Mouse (Mus musculus): ENCODE data around the gene Foxo1. TPM values are rescaled to one million over a fixed set of nuclear protein-coding genes. Genes with fewer than 3 reads are reported as not detected.

Foxo1 gene
- polyA plus RNA-seq, 1 experiment from 2014 or later, result 3.7 TPM

GRCm38 (mm10) chr3:52390321-52390720 lies 122.2 kb downstream of the Foxo1 start:
- Histone ChIP-seq H3K4me2 (ENCODE audit: low read depth, low read length, severe bottlenecking) (no peak overlapping the region), H3K4me3 (ENCODE audit: low read depth, low read length) (no peak overlapping the region), H3K36me3 (ENCODE audit: control insufficient read depth, insufficient read depth, low read length) (no peaks in the 10 kb centered on the region), H3K9me3 (ENCODE audit: control insufficient read depth, low read length) (no peaks in the 10 kb centered on the region), H3K9ac (ENCODE audit: low read length) (no peak overlapping the region), H3K27ac (ENCODE audit: low read depth, low read length) (no peak overlapping the region), H3K4me1 (replicated peaks; ENCODE audit: control insufficient read depth, insufficient read depth, low read length) (no peaks in the 10 kb centered on the region), H3K27me3 (ENCODE audit: control insufficient read depth, insufficient read depth, low read length) (no peaks in the 10 kb centered on the region)
- WGBS, result 93% methylated on average over 7 of the region's 7 CpGs
- ATAC-seq (replicated peaks; ENCODE audit: low FRiP score) (no peak), DNase-seq (ENCODE audit: low spot score) (no peak)

GRCm38 (mm10) chr3:52390766-52391665 lies 122.9 kb downstream of the Foxo1 start:
- no peaks in the 10 kb centered on the region for H3K27me3 ChIP-seq (ENCODE audit: control insufficient read depth, insufficient read depth, low read length)
- ATAC-seq (replicated peaks; ENCODE audit: low FRiP score) (no peak), DNase-seq (ENCODE audit: low spot score) (no peak)
- H3K4me2 ChIP-seq (ENCODE audit: low read depth, low read length, severe bottlenecking), result no peak overlapping the region
- no peaks in the 10 kb centered on the region for H3K4me1 ChIP-seq (replicated peaks; ENCODE audit: control insufficient read depth, insufficient read depth, low read length)
- no peaks in the 10 kb centered on the region for H3K36me3 ChIP-seq (ENCODE audit: control insufficient read depth, insufficient read depth, low read length)
- WGBS, result 86% methylated on average over 17 of the region's 17 CpGs
- H3K27ac ChIP-seq (ENCODE audit: low read depth, low read length), result no peak overlapping the region
- no peak overlapping the region for H3K9ac ChIP-seq (ENCODE audit: low read length)
- no peak overlapping the region for H3K4me3 ChIP-seq (ENCODE audit: low read depth, low read length)
- H3K9me3 ChIP-seq (ENCODE audit: control insufficient read depth, low read length), result no peaks in the 10 kb centered on the region

GRCm38 (mm10) chr3:52391897-52392296 lies 123.8 kb downstream of the Foxo1 start:
- ATAC-seq (replicated peaks; ENCODE audit: low FRiP score) (no peak), DNase-seq (ENCODE audit: low spot score) (no peak)
- no peak overlapping the region for H3K27ac ChIP-seq (ENCODE audit: low read depth, low read length)
- no peaks in the 10 kb centered on the region for H3K27me3 ChIP-seq (ENCODE audit: control insufficient read depth, insufficient read depth, low read length)
- no peaks in the 10 kb centered on the region for H3K36me3 ChIP-seq (ENCODE audit: control insufficient read depth, insufficient read depth, low read length)
- no peak overlapping the region for H3K4me3 ChIP-seq (ENCODE audit: low read depth, low read length)
- H3K4me1 ChIP-seq (replicated peaks; ENCODE audit: control insufficient read depth, insufficient read depth, low read length), result no peaks in the 10 kb centered on the region
- H3K9me3 ChIP-seq (ENCODE audit: control insufficient read depth, low read length), result no peaks in the 10 kb centered on the region
- no peak overlapping the region for H3K4me2 ChIP-seq (ENCODE audit: low read depth, low read length, severe bottlenecking)
- H3K9ac ChIP-seq (ENCODE audit: low read length), result no peak overlapping the region
- 83% methylated on average over 6 of the region's 6 CpGs for WGBS

GRCm38 (mm10) chr3:52392521-52392920 lies 124.4 kb downstream of the Foxo1 start:
- H3K36me3 ChIP-seq (ENCODE audit: control insufficient read depth, insufficient read depth, low read length), result no peaks in the 10 kb centered on the region
- ATAC-seq (replicated peaks; ENCODE audit: low FRiP score) (no peak), DNase-seq (ENCODE audit: low spot score) (no peak)
- 83% methylated on average over 2 of the region's 2 CpGs for WGBS
- no peak overlapping the region for H3K27ac ChIP-seq (ENCODE audit: low read depth, low read length)
- no peaks in the 10 kb centered on the region for H3K27me3 ChIP-seq (ENCODE audit: control insufficient read depth, insufficient read depth, low read length)
- no peaks in the 10 kb centered on the region for H3K9me3 ChIP-seq (ENCODE audit: control insufficient read depth, low read length)
- H3K4me1 ChIP-seq (replicated peaks; ENCODE audit: control insufficient read depth, insufficient read depth, low read length), result no peaks in the 10 kb centered on the region
- H3K4me2 ChIP-seq (ENCODE audit: low read depth, low read length, severe bottlenecking), result no peak overlapping the region
- H3K9ac ChIP-seq (ENCODE audit: low read length), result no peak overlapping the region
- no peak overlapping the region for H3K4me3 ChIP-seq (ENCODE audit: low read depth, low read length)

GRCm38 (mm10) chr3:52393171-52393570 lies 125.0 kb downstream of the Foxo1 start:
- ATAC-seq (replicated peaks; ENCODE audit: low FRiP score), result no peak
- Histone ChIP-seq H3K4me3 (ENCODE audit: low read depth, low read length) (no peak overlapping the region), H3K4me1 (replicated peaks; ENCODE audit: control insufficient read depth, insufficient read depth, low read length) (no peaks in the 10 kb centered on the region), H3K36me3 (ENCODE audit: control insufficient read depth, insufficient read depth, low read length) (no peaks in the 10 kb centered on the region), H3K27ac (ENCODE audit: low read depth, low read length) (no peak overlapping the region), H3K27me3 (ENCODE audit: control insufficient read depth, insufficient read depth, low read length) (no peaks in the 10 kb centered on the region), H3K9me3 (ENCODE audit: control insufficient read depth, low read length) (no peaks in the 10 kb centered on the region), H3K9ac (ENCODE audit: low read length) (no peak overlapping the region), H3K4me2 (ENCODE audit: low read depth, low read length, severe bottlenecking) (no peak overlapping the region)
- no peak for DNase-seq (ENCODE audit: low spot score)
- WGBS, result 82% methylated on average over 10 of the region's 10 CpGs

- DNase-seq (ENCODE audit: low spot score), result no peak
- H3K36me3 ChIP-seq (ENCODE audit: control insufficient read depth, insufficient read depth, low read length), result no peaks in the 10 kb centered on the region
Measured at GRCm38 (mm10) chr3:52396121-52396731, 128.1 kb downstream of the Foxo1 start.

GRCm38 (mm10) chr3:52396951-52397615 lies 128.9 kb downstream of the Foxo1 start:
- Histone ChIP-seq H3K9ac (ENCODE audit: low read length) (no peak overlapping the region), H3K4me2 (ENCODE audit: low read depth, low read length, severe bottlenecking) (no peak overlapping the region), H3K9me3 (ENCODE audit: control insufficient read depth, low read length) (no peaks in the 10 kb centered on the region), H3K4me3 (ENCODE audit: low read depth, low read length) (no peak overlapping the region), H3K36me3 (ENCODE audit: control insufficient read depth, insufficient read depth, low read length) (no peaks in the 10 kb centered on the region), H3K4me1 (replicated peaks; ENCODE audit: control insufficient read depth, insufficient read depth, low read length) (peaks cover 10% of the 10 kb centered on the region), H3K27ac (ENCODE audit: low read depth, low read length) (no peak overlapping the region), H3K27me3 (ENCODE audit: control insufficient read depth, insufficient read depth, low read length) (no peaks in the 10 kb centered on the region)
- DNase-seq (ENCODE audit: low spot score), result no peak
- WGBS, result 79% methylated on average over 10 of the region's 10 CpGs
- no peak for ATAC-seq (replicated peaks; ENCODE audit: low FRiP score)

More at GRCm38 (mm10) chr3:52396121-52396731, 128.1 kb downstream of the Foxo1 start:
- no peak overlapping the region for H3K4me2 ChIP-seq (ENCODE audit: low read depth, low read length, severe bottlenecking)
- no peaks in the 10 kb centered on the region for H3K27me3 ChIP-seq (ENCODE audit: control insufficient read depth, insufficient read depth, low read length)
- H3K9me3 ChIP-seq (ENCODE audit: control insufficient read depth, low read length), result no peaks in the 10 kb centered on the region
- no peak overlapping the region for H3K9ac ChIP-seq (ENCODE audit: low read length)
- 89% methylated on average over 13 of the region's 13 CpGs for WGBS
- no peak overlapping the region for H3K27ac ChIP-seq (ENCODE audit: low read depth, low read length)
- no peak overlapping the region for H3K4me3 ChIP-seq (ENCODE audit: low read depth, low read length)
- no peak for ATAC-seq (replicated peaks; ENCODE audit: low FRiP score)
- peaks cover 7% of the 10 kb centered on the region for H3K4me1 ChIP-seq (replicated peaks; ENCODE audit: control insufficient read depth, insufficient read depth, low read length)

GRCm38 (mm10) chr3:52397961-52398360 lies 129.8 kb downstream of the Foxo1 start:
- DNase-seq (ENCODE audit: low spot score), result no peak
- no peaks in the 10 kb centered on the region for H3K9me3 ChIP-seq (ENCODE audit: control insufficient read depth, low read length)
- WGBS, result 80% methylated on average over 8 of the region's 8 CpGs
- no peak overlapping the region for H3K9ac ChIP-seq (ENCODE audit: low read length)
- H3K4me1 ChIP-seq (replicated peaks; ENCODE audit: control insufficient read depth, insufficient read depth, low read length), result peaks cover 10% of the 10 kb centered on the region
- no peak overlapping the region for H3K4me3 ChIP-seq (ENCODE audit: low read depth, low read length)
- H3K27ac ChIP-seq (ENCODE audit: low read depth, low read length), result no peak overlapping the region
- no peaks in the 10 kb centered on the region for H3K27me3 ChIP-seq (ENCODE audit: control insufficient read depth, insufficient read depth, low read length)
- no peak for ATAC-seq (replicated peaks; ENCODE audit: low FRiP score)
- no peak overlapping the region for H3K4me2 ChIP-seq (ENCODE audit: low read depth, low read length, severe bottlenecking)
- H3K36me3 ChIP-seq (ENCODE audit: control insufficient read depth, insufficient read depth, low read length), result no peaks in the 10 kb centered on the region

Data from forebrain, embryonic 11.5 days (tissue).